Mouse (Mus musculus): ENCODE measurements around the gene Il4ra.

DNA sequence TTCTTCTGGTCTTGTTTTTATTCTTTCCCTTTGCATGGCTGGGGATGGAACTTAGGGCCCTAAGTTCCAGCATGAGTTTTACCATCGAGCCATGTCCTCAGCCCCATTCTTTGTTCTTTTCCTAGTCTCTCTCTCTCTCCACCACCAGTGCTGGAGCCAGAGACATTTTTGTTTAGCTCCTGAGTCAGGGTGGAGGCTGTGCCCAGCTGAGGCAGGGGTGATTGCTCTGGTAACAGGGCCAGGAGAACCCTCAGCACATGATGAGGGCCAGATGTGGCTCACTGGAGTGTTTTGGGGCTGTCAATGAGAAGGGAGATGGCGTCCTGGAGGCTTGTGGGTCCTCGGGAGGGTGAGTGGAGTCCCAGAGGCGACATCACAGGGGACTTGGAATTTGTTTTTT is 10.5 kb downstream of the Il4ra start:
- TF ChIP-seq CTCF (IDR thresholded peaks at IDR 0.05; ENCODE audit: low read depth) (no peak), EP300 (IDR thresholded peaks at IDR 0.05; ENCODE audit: low read depth) (no peak)

Data from liver, embryonic 14.5 days (tissue).